8 mouse cellular contexts compared by ENCODE assay signal in genomic region chr2:155276195-155276594, GRCm38 (mm10). TPM values are rescaled to one million over a fixed set of nuclear protein-coding genes. Genes with fewer than 3 reads are reported as not detected.
A peak's percentile ranks its signal among the peaks of the same experiment; 100 is the strongest.
DNase-seq lines count a peak whose midpoint lies in the region; ATAC-seq and TF ChIP-seq lines count a peak whose summit lies in the region.

Gene Map1lc3a (plus strand): TSS chr2:155276297.

- H3K4me3 ChIP-seq in CH12.LX (replicated peaks in 1 of 3; ENCODE audit: low read depth in 2 of 3, low read length in 2 of 3, poor library complexity in 1 of 3): peak within 1 kb of the TSS; percentile 38 to 79 (median 41)
- peak within 1 kb of the TSS; percentile 77 for H3K4me3 ChIP-seq in forebrain, embryonic 12.5 days (replicated peaks)
- H3K4me3 ChIP-seq in heart, postnatal 0 days (ENCODE audit: low read depth, low read length): peak within 1 kb of the TSS; percentile 89
- peak within 1 kb of the TSS; percentile 88 for H3K4me3 ChIP-seq in liver, embryonic 16.5 days (ENCODE audit: low read depth, low read length)
- peak within 1 kb of the TSS; percentile 84 for H3K4me3 ChIP-seq in neural tube, embryonic 13.5 days
- H3K4me3 ChIP-seq in testis, adult 2 months (ENCODE audit: control insufficient read depth, low read depth, low read length): peak within 1 kb of the TSS; percentile 90

- H3K4me2 ChIP-seq in CH12.LX (ENCODE audit: insufficient read depth, low read depth, poor library complexity, severe bottlenecking): peak within 1 kb of the TSS; percentile 54
- H3K4me2 ChIP-seq in forebrain, embryonic 12.5 days: peak within 1 kb of the TSS; percentile 73
- H3K4me2 ChIP-seq in heart, postnatal 0 days (ENCODE audit: low read depth, low read length): peak within 1 kb of the TSS; percentile 83
- peak within 1 kb of the TSS; percentile 95 for H3K4me2 ChIP-seq in liver, embryonic 16.5 days (ENCODE audit: low read depth, low read length)
- H3K4me2 ChIP-seq in neural tube, embryonic 13.5 days: peak within 1 kb of the TSS; percentile 79

- no peaks in the 10 kb centered on the region for H3K79me2 ChIP-seq in CH12.LX (replicated peaks; ENCODE audit: control insufficient read depth, extremely low read depth, insufficient read depth, poor library complexity, severe bottlenecking)

- H3K4me1 ChIP-seq in CH12.LX (ENCODE audit: control insufficient read depth in 1 of 2, insufficient read depth in 2 of 2): peaks cover 2 to 7% of the 10 kb centered on the region in 2 experiments; a peak in 2 of 4 replicates
- peaks cover 11% of the 10 kb centered on the region for H3K4me1 ChIP-seq in forebrain, embryonic 12.5 days
- H3K4me1 ChIP-seq in heart, postnatal 0 days (ENCODE audit: control insufficient read depth, insufficient read depth): peaks cover 20% of the 10 kb centered on the region
- peaks cover 10% of the 10 kb centered on the region for H3K4me1 ChIP-seq in liver, embryonic 16.5 days (ENCODE audit: control insufficient read depth, low read depth, low read length)
- H3K4me1 ChIP-seq in neural tube, embryonic 13.5 days (replicated peaks): peaks cover 11% of the 10 kb centered on the region
- H3K4me1 ChIP-seq in testis, adult 2 months (ENCODE audit: control insufficient read depth, insufficient read depth, low read length): peaks cover 6% of the 10 kb centered on the region

- TF ChIP-seq POLR2A in CH12.LX (IDR thresholded peaks at IDR 0.05; ENCODE audit: low read depth, low read length): no peak
- TF ChIP-seq POLR2A in testis, adult 2 months (IDR thresholded peaks at IDR 0.05; ENCODE audit: control insufficient read depth, low read depth, low read length): peak; percentile 71

- peaks cover 15 to 48% of the 10 kb centered on the region in 2 experiments for H3K36me3 ChIP-seq in CH12.LX (replicated peaks in 1 of 2; ENCODE audit: control insufficient read depth in 1 of 2, insufficient read depth in 1 of 2, low read length in 1 of 2)
- H3K36me3 ChIP-seq in forebrain, embryonic 12.5 days (replicated peaks): peaks cover 21% of the 10 kb centered on the region
- H3K36me3 ChIP-seq in heart, postnatal 0 days (replicated peaks; ENCODE audit: control insufficient read depth, insufficient read depth, low read length): peaks cover 9% of the 10 kb centered on the region; the same call in 1 of the 2 replicates
- H3K36me3 ChIP-seq in liver, embryonic 16.5 days (ENCODE audit: control insufficient read depth, insufficient read depth): no peaks in the 10 kb centered on the region
- H3K36me3 ChIP-seq in neural tube, embryonic 13.5 days: peaks cover 28% of the 10 kb centered on the region
- no peaks in the 10 kb centered on the region; the same call in 1 of the 2 replicates for H3K36me3 ChIP-seq in testis, adult 2 months (ENCODE audit: control insufficient read depth, insufficient read depth, low read length)

- dilution Hi-C loops in CH12.LX (cut with MboI; ENCODE audit: extremely low pct_ligation_motif_present, extremely low pct_unique_long_range_greater_than_20kb, low sequenced_read_pairs): no loop called here

- H3K9me3 ChIP-seq in CH12.LX (replicated peaks; ENCODE audit: low read length): peaks cover 9% of the 10 kb centered on the region
- H3K9me3 ChIP-seq in forebrain, embryonic 12.5 days: no peaks in the 10 kb centered on the region
- no peaks in the 10 kb centered on the region for H3K9me3 ChIP-seq in heart, postnatal 0 days (replicated peaks; ENCODE audit: control insufficient read depth, low read length)
- H3K9me3 ChIP-seq in liver, embryonic 16.5 days (replicated peaks; ENCODE audit: control insufficient read depth, low read length): no peaks in the 10 kb centered on the region
- H3K9me3 ChIP-seq in neural tube, embryonic 13.5 days: no peaks in the 10 kb centered on the region

- ATAC-seq in forebrain, embryonic 12.5 days (ENCODE audit: low FRiP score): peak; percentile 94
- ATAC-seq in heart, postnatal 0 days (ENCODE audit: insufficient read depth, low read depth): peak; percentile 90
- ATAC-seq in liver, embryonic 16.5 days (ENCODE audit: low read depth): peak; percentile 89
- peak; percentile 95 for ATAC-seq in neural tube, embryonic 13.5 days (ENCODE audit: low read depth)

- DNase-seq in CH12.LX (ENCODE audit: extremely low read depth): no peak
- DNase-seq in c-Kit-positive CD71-positive TER-119-negative erythroid progenitor cells, embryonic 14.5 days (ENCODE audit: low read depth): peak; percentile 95
- DNase-seq in heart, postnatal 0 days (ENCODE audit: low spot score): peak; percentile 94
- peak; percentile 98 for DNase-seq in kidney, postnatal 4 days

- no peaks in the 10 kb centered on the region for H3K27me3 ChIP-seq in CH12.LX (replicated peaks)
- H3K27me3 ChIP-seq in forebrain, embryonic 12.5 days: no peaks in the 10 kb centered on the region
- H3K27me3 ChIP-seq in heart, postnatal 0 days (ENCODE audit: control insufficient read depth, insufficient read depth, low read length): no peaks in the 10 kb centered on the region
- H3K27me3 ChIP-seq in liver, embryonic 16.5 days (ENCODE audit: control insufficient read depth, insufficient read depth, low read depth, low read length): no peaks in the 10 kb centered on the region
- no peaks in the 10 kb centered on the region for H3K27me3 ChIP-seq in neural tube, embryonic 13.5 days
- H3K27me3 ChIP-seq in testis, adult 2 months (ENCODE audit: control insufficient read depth, insufficient read depth, low read length): no peaks in the 10 kb centered on the region

- under 1% methylated on average over 47 of the region's 47 CpGs for WGBS in forebrain, embryonic 12.5 days
- WGBS in heart, postnatal 0 days: under 1% methylated on average over 43 of the region's 47 CpGs
- WGBS in liver, embryonic 16.5 days (ENCODE audit: insufficient replicate concordance): 2% methylated on average over 38 of the region's 47 CpGs
- 1% methylated on average over 47 of the region's 47 CpGs for WGBS in neural tube, embryonic 13.5 days

- in situ Hi-C loops in CH12.LX (cut with MboI; ENCODE audit: low pct_ligation_motif_present, low pct_unique_long_range_greater_than_20kb, low sequenced_read_pairs): no loop called here

- no peak within 1 kb of the TSS for H3K27ac ChIP-seq in CH12.LX (ENCODE audit: insufficient read depth, low read depth)
- H3K27ac ChIP-seq in forebrain, embryonic 12.5 days: peak within 1 kb of the TSS; percentile 74
- H3K27ac ChIP-seq in heart, postnatal 0 days (ENCODE audit: low read depth): peak within 1 kb of the TSS; percentile 95
- peak within 1 kb of the TSS; percentile 57 for H3K27ac ChIP-seq in liver, embryonic 16.5 days (ENCODE audit: low read length)
- H3K27ac ChIP-seq in neural tube, embryonic 13.5 days (replicated peaks): peak within 1 kb of the TSS; percentile 89
- peak within 1 kb of the TSS; percentile 72 for H3K27ac ChIP-seq in testis, adult 2 months (ENCODE audit: control insufficient read depth, insufficient read depth, low read depth, low read length)

- TF ChIP-seq RAD21 in CH12.LX (IDR thresholded peaks at IDR 0.05; ENCODE audit: low read depth, low read length): no peak

- TF ChIP-seq CTCF in CH12.LX (conservative IDR thresholded peaks at IDR 0.05 in 1 of 2, IDR thresholded peaks at IDR 0.05 in 1 of 2; ENCODE audit: low read depth in 2 of 2, low read length in 2 of 2): no peak
- no peak for TF ChIP-seq CTCF in heart, postnatal 0 days (IDR thresholded peaks at IDR 0.05; ENCODE audit: low read depth)
- no peak for TF ChIP-seq CTCF in testis, adult 2 months (IDR thresholded peaks at IDR 0.05; ENCODE audit: control insufficient read depth, insufficient read depth, insufficient replicate concordance, low read depth, low read length)

- no peak for TF ChIP-seq EP300 in CH12.LX (IDR thresholded peaks at IDR 0.05; ENCODE audit: low read length)
- TF ChIP-seq EP300 in heart, postnatal 0 days (IDR thresholded peaks at IDR 0.05; ENCODE audit: low read depth): no peak

- peak within 1 kb of the TSS; percentile 50 for H3K9ac ChIP-seq in CH12.LX (ENCODE audit: insufficient read depth, low read depth)
- peak within 1 kb of the TSS; percentile 81 for H3K9ac ChIP-seq in forebrain, embryonic 12.5 days
- H3K9ac ChIP-seq in heart, postnatal 0 days (replicated peaks; ENCODE audit: low read depth, low read length): peak within 1 kb of the TSS; percentile 93
- peak within 1 kb of the TSS; percentile 83 for H3K9ac ChIP-seq in liver, embryonic 16.5 days (ENCODE audit: low read depth, low read length)
- peak within 1 kb of the TSS; percentile 89 for H3K9ac ChIP-seq in neural tube, embryonic 13.5 days

TF ChIP-seq in CH12.LX, 34 proteins besides CTCF, POLR2A, EP300 and RAD21:
- TF ChIP-seq MYC (IDR thresholded peaks at IDR 0.05; ENCODE audit: low read depth, low read length) (no peak), PAX5 (IDR thresholded peaks at IDR 0.05; ENCODE audit: low read length) (no peak), USF1 (IDR thresholded peaks at IDR 0.05; ENCODE audit: low read depth, low read length) (no peak), TCF12 (IDR thresholded peaks at IDR 0.05; ENCODE audit: low read depth, low read length) (no peak), HCFC1 (IDR thresholded peaks at IDR 0.05; ENCODE audit: low read depth, low read length) (no peak), NRF1 (IDR thresholded peaks at IDR 0.05; ENCODE audit: low read depth, low read length) (peak; percentile 65)

RNA-seq across cellular contexts. Expression of gene Map1lc3a, which starts in this region (rescaled TPM):
- 3.2 and 4.2 TPM in 2 replicates for total RNA-seq in CH12.LX (2012; rRNA removed)
- 0.56 and 0.92 TPM in 2 replicates for total RNA-seq in CH12.LX (2014; rRNA removed)
- polyA plus RNA-seq in CH12.LX (2012; ENCODE audit: insufficient read length, low read depth): 0.23 and 0.40 TPM in 2 replicates
- 140 and 158 TPM in 2 replicates for polyA plus RNA-seq in forebrain, embryonic 12.5 days (2016; fragmentation: Nextera tagmentation; extraction: Ambion mirVana)
- total RNA-seq in heart, postnatal 0 days (2014; rRNA removed; ENCODE audit: low replicate concordance): 673 and 815 TPM in 2 replicates
- 946 and 987 TPM in 2 replicates for polyA plus RNA-seq in heart, postnatal 0 days (2015; fragmentation: Nextera tagmentation; extraction: Ambion mirVana)
- 20.6 and 25.9 TPM in 2 replicates for polyA plus RNA-seq in liver, embryonic 16.5 days (2015; fragmentation: Nextera tagmentation; extraction: Ambion mirVana)
- 390 and 452 TPM in 2 replicates for polyA plus RNA-seq in neural tube, embryonic 13.5 days (2015; fragmentation: Nextera tagmentation; extraction: Ambion mirVana)
- polyA plus RNA-seq in testis, adult 2 months (2012; rRNA removed): 897 and 985 TPM in 2 replicates

Comparison
In these comparisons a context has a peak if more than half of its experiments do, and no peak if none do; other contexts are left out.
1. RNA of gene Map1lc3a (total RNA-seq): 673 to 815 TPM in heart, postnatal 0 days; 0.56 to 4.2 TPM in CH12.LX; every median in the first group is over 100 times any median in the second.
2. RNA of gene Map1lc3a (polyA plus RNA-seq): 946 to 987 TPM in heart, postnatal 0 days, 897 to 985 TPM in testis, adult 2 months, 390 to 452 TPM in neural tube, embryonic 13.5 days, 140 to 158 TPM in forebrain, embryonic 12.5 days and 20.6 to 25.9 TPM in liver, embryonic 16.5 days; 0.23 to 0.40 TPM in CH12.LX; every median in the first group is over 10 times any median in the second.
3. Peak in every context shown above with its lines, with median percentiles within 50 percentile points of each other: H3K4me2 ChIP-seq, H3K4me3 ChIP-seq, H3K9ac ChIP-seq and ATAC-seq.